Mouse (Mus musculus): ENCODE results near the gene Plek.

Plek gene

DNA sequence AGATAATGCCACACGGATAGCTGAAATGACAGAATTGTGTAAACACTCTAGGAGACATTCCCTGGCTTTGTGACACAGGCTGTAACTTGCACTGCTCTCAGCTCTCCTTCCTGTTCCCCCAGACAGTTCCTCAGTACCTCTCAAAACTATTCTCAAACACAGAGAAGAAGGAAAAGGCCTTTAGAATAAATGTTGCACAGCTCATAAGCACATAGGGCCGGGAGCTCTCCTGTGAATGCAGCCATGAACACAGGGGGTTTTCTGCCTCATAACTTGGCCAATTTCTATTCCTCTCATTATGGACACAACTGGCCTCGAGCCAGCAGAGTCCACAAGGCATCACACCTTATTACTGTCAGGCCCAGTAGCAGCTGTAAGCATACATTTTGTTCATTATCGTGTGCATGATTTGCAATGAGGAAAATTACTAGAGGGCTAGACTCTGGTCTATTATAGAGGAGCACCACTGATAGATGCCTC is 110.2 kb downstream of the Plek start:
- no peak for DNase-seq

DNA sequence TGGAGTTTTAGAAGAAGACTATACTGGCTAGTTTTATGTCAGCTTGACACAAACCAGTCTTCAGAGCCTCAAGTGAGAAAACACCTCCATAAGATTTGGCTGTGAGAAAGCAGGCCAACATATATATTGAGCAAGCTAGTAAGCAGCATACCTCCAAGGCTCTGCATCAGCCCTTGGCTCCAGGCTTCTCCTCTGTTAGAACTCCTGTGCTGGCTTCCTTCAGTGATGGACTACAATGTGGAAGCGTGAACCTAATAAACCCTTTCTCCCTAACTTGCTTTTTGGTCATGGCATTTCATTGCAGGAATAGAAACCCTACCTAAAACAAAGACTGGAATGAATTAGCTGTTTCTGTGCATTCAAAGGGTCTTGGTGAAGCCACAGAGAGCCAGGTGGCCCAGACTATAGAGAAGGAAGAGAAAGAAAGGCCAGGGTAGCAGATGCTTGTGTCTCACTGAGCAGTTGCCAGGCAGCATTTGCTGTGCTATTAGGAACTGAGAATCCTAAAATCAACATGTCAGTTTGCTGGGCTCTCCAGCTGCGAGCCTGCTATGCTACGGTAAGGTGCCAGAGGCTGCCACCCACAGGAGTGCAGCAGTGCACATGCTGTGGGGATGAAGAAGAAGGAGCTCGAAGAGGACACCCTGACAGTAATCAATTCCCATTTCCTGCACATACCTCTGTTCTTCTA is 110.9 kb downstream of the Plek start:
- no peak for DNase-seq

DNA sequence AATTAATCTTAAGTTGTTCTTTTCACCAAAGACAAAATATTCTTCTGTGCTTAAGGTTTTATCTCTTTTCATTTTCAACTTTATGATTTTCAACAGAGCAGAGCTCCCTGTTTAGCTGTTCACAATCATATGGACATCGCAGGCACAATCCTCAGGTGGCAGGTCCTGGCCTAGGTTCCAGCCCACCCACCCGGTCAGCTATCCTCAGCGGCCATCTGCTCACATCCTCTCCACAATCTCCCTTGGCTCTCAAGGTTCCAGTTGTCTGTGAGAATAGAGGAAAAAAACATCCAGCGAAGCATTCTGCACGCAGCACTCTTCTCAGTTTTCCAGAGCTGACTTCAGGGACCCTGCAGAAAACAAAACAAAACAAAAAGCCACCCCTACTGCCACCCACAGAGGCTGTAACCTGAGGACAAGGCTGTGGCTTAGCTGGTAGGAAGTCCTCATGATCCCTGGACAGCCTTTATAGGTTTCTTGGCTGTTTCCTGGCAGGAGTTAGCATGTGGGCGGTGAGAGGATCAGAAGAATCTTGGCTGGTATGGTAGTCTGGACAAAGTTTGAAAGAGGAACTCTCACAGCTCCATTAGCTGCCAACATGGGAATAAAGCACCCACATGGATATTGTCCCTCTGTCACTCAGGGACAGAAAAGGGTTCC is 116.5 kb downstream of the Plek start:
- DNase-seq: no peak

DNA sequence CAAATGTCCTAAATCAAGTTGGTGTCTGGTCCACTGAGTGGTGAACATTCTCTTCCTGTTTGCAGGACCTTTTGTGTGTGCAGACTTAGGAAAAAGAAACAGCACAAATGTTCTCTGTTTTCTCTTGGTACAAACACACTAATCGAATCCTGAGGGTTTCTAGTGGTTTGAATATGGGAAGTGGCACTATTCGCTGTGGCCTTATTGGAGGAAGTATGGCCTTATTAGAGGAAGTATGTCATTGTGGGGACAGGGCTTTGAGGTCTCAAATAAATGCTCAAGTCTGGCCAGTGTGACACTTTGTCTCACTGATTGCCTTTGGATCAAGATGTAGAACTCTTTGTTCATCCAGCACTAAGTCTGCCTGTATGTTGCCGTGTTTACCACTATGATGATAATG is 120.0 kb downstream of the Plek start:
- no peak for DNase-seq
